Mouse (Mus musculus): Measurements from ENCODE around the gene Fkbp15.

DNA sequence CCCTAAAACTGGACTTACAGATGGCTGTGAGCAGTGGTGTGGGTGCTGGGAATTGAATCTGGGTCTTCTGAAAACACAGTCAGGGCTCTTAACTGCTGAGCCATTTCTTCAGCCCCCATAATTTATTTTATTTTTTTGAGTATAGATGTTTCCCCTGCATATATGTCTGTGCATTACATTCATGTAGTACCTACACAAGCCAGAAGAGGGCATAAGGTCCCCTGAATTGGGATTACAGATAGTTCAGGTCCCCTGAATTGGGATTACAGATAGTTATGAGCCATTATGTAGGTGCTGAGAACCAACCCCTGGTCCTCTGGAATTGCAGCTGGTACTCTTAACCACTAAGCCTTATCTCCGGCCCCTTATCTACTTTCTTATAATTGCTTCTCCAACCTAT lies 16.3 kb downstream of the Fkbp15 start:
- TF ChIP-seq EP300 (IDR thresholded peaks at IDR 0.05) (no peak), CTCF (IDR thresholded peaks at IDR 0.05) (peak; percentile 59)

Data from lung, postnatal 0 days (tissue).